Mouse (Mus musculus) megakaryocyte, embryonic 14.5 days (primary cell): Measurements from ENCODE around the gene Tmem200c. TPM values are rescaled to one million over a fixed set of nuclear protein-coding genes. Genes with fewer than 3 reads are reported as not detected.

Experiments used
- H3K27me3 ChIP-seq: replicated peaks from 2 replicates; pipeline ENCODE3; 2012; ENCODE audit warnings: inconsistent platforms
- H3K36me3 ChIP-seq: replicated peaks from 2 replicates; pipeline ENCODE3; 2012; ENCODE audit warnings: low read length, inconsistent platforms, mixed read lengths
- H3K4me1 ChIP-seq: 2 replicates; pipeline ENCODE4 v1.6.1; 2012; ENCODE audit warnings: inconsistent platforms
- H3K4me3 ChIP-seq: replicated peaks from 2 replicates; pipeline ENCODE3; 2012; ENCODE audit warnings: moderate library complexity, mild to moderate bottlenecking, inconsistent platforms
- H3K9me3 ChIP-seq: 2 replicates; pipeline ENCODE4 v1.6.1; 2012; ENCODE audit warnings: inconsistent platforms
- FLI1 ChIP-seq: IDR thresholded peaks from 2 replicates; pipeline ENCODE4 v1.6.1; 2012; ENCODE audit warnings: low read length, inconsistent platforms, mixed read lengths
- GATA1 ChIP-seq: IDR thresholded peaks from 3 replicates; pipeline ENCODE4 v1.6.1; 2012; ENCODE audit warnings: mixed read lengths, low read length, inconsistent platforms, borderline replicate concordance
- polyA plus RNA-seq: library from polyadenylated mRNA; stranded (reverse); fragments of >175 nt; gene quantifications from 2 replicates; pipeline ENCODE4 v1.2.3, GENCODE M21; 2012; ENCODE audit warnings: low replicate concordance; ENCODE audit not compliant: insufficient read depth

Tmem200c gene
- polyA plus RNA-seq, 1 experiment = not detected

- Histone ChIP-seq H3K9me3 (peaks cover 13% of the 10 kb centered on the region), H3K27me3 (peaks cover 12% of the 10 kb centered on the region), H3K4me1 (peaks cover 10% of the 10 kb centered on the region), H3K36me3 (no peaks in the 10 kb centered on the region), H3K4me3 (no peak overlapping the region)
- TF ChIP-seq FLI1 (no peak), GATA1 (no peak)
Observed at GRCm38 (mm10) chr17:68845931-68846330, 19.5 kb downstream of the Tmem200c start.

- Histone ChIP-seq H3K9me3 (peaks cover 5% of the 10 kb centered on the region), H3K36me3 (no peaks in the 10 kb centered on the region), H3K4me1 (no peaks in the 10 kb centered on the region), H3K27me3 (no peaks in the 10 kb centered on the region), H3K4me3 (no peak overlapping the region)
- no peak for TF ChIP-seq GATA1
- TF ChIP-seq FLI1 = no peak
Observed at GRCm38 (mm10) chr17:68848739-68849138, 22.3 kb downstream of the Tmem200c start.

GRCm38 (mm10) chr17:68852171-68852966 is 25.9 kb downstream of the Tmem200c start:
- no peaks in the 10 kb centered on the region for H3K36me3 ChIP-seq
- H3K4me1 ChIP-seq = no peaks in the 10 kb centered on the region
- TF ChIP-seq GATA1 = no peak
- no peaks in the 10 kb centered on the region for H3K27me3 ChIP-seq
- H3K9me3 ChIP-seq = peaks cover 8% of the 10 kb centered on the region
- H3K4me3 ChIP-seq = no peak overlapping the region

GRCm38 (mm10) chr17:68864175-68864574 is 37.8 kb downstream of the Tmem200c start:
- Histone ChIP-seq H3K4me1 (no peaks in the 10 kb centered on the region), H3K27me3 (no peaks in the 10 kb centered on the region), H3K9me3 (peaks cover 22% of the 10 kb centered on the region), H3K36me3 (no peaks in the 10 kb centered on the region), H3K4me3 (no peak overlapping the region)
- TF ChIP-seq FLI1 = no peak
- no peak for TF ChIP-seq GATA1

- H3K27me3 ChIP-seq = no peaks in the 10 kb centered on the region
- no peaks in the 10 kb centered on the region for H3K4me1 ChIP-seq
- TF ChIP-seq GATA1 (no peak), FLI1 (no peak)
- H3K4me3 ChIP-seq = no peak overlapping the region
- no peaks in the 10 kb centered on the region for H3K36me3 ChIP-seq
- H3K9me3 ChIP-seq = peaks cover 19% of the 10 kb centered on the region
Observed at GRCm38 (mm10) chr17:68868439-68868838, 42.0 kb downstream of the Tmem200c start.

GRCm38 (mm10) chr17:68874021-68874420 is 47.6 kb downstream of the Tmem200c start:
- Histone ChIP-seq H3K27me3 (no peaks in the 10 kb centered on the region), H3K4me1 (no peaks in the 10 kb centered on the region), H3K36me3 (no peaks in the 10 kb centered on the region), H3K9me3 (0 out of 2 replicates have a peak, but pooled peaks cover 4% of the 10 kb centered on the region), H3K4me3 (no peak overlapping the region)
- no peak for TF ChIP-seq GATA1

GRCm38 (mm10) chr17:68875251-68875650 is 48.8 kb downstream of the Tmem200c start:
- Histone ChIP-seq H3K4me1 (no peaks in the 10 kb centered on the region), H3K9me3 (peaks cover 14% of the 10 kb centered on the region), H3K4me3 (no peak overlapping the region), H3K27me3 (no peaks in the 10 kb centered on the region), H3K36me3 (no peaks in the 10 kb centered on the region)
- no peak for TF ChIP-seq FLI1
- TF ChIP-seq GATA1 = no peak

- Histone ChIP-seq H3K36me3 (no peaks in the 10 kb centered on the region), H3K27me3 (no peaks in the 10 kb centered on the region), H3K9me3 (peaks cover 14% of the 10 kb centered on the region), H3K4me1 (no peaks in the 10 kb centered on the region), H3K4me3 (no peak overlapping the region)
- TF ChIP-seq GATA1 (no peak), FLI1 (no peak)
Observed at GRCm38 (mm10) chr17:68875917-68876495, 49.6 kb downstream of the Tmem200c start.

GRCm38 (mm10) chr17:68881725-68882524 is 55.5 kb downstream of the Tmem200c start:
- TF ChIP-seq GATA1 = no peak
- no peak for TF ChIP-seq FLI1
- Histone ChIP-seq H3K27me3 (no peaks in the 10 kb centered on the region), H3K4me1 (no peaks in the 10 kb centered on the region), H3K4me3 (no peak overlapping the region), H3K9me3 (peaks cover 19% of the 10 kb centered on the region), H3K36me3 (no peaks in the 10 kb centered on the region)
